Mouse (Mus musculus): ENCODE data around the gene Gcnt4.
A peak's percentile ranks its signal among the peaks of the same experiment; 100 is the strongest.

Gcnt4 gene

GRCm38 (mm10) chr13:96947722-96948121 lies 23.2 kb downstream of the Gcnt4 start:
- no peak for DNase-seq (ENCODE audit: low spot score)

- DNase-seq (ENCODE audit: low spot score), result no peak
These were observed 27.4 kb downstream of the Gcnt4 start for GRCm38 (mm10) chr13:96951880-96952279.

- DNase-seq (ENCODE audit: low spot score), result peak; percentile 16
These were observed 32.0 kb downstream of the Gcnt4 start for GRCm38 (mm10) chr13:96956466-96956865.

- no peak for DNase-seq (ENCODE audit: low spot score)
These were observed 35.5 kb downstream of the Gcnt4 start for GRCm38 (mm10) chr13:96960019-96960418.

- DNase-seq (ENCODE audit: low spot score), result no peak
These were observed 37.1 kb downstream of the Gcnt4 start for GRCm38 (mm10) chr13:96961366-96962157.

GRCm38 (mm10) chr13:96962801-96963200 lies 38.3 kb downstream of the Gcnt4 start:
- DNase-seq (ENCODE audit: low spot score), result no peak

- no peak for DNase-seq (ENCODE audit: low spot score)
These were observed 40.5 kb downstream of the Gcnt4 start for GRCm38 (mm10) chr13:96964981-96965380.

- DNase-seq (ENCODE audit: low spot score), result no peak
These were observed 42.0 kb downstream of the Gcnt4 start for GRCm38 (mm10) chr13:96966210-96967089.

GRCm38 (mm10) chr13:96967091-96967490 lies 42.6 kb downstream of the Gcnt4 start:
- no peak for DNase-seq (ENCODE audit: low spot score)

- no peak for DNase-seq (ENCODE audit: low spot score)
These were observed 43.3 kb downstream of the Gcnt4 start for GRCm38 (mm10) chr13:96967822-96968221.

GRCm38 (mm10) chr13:96971076-96971475 lies 46.6 kb downstream of the Gcnt4 start:
- DNase-seq (ENCODE audit: low spot score), result no peak

GRCm38 (mm10) chr13:96971861-96972282 lies 47.4 kb downstream of the Gcnt4 start:
- no peak for DNase-seq (ENCODE audit: low spot score)

- DNase-seq (ENCODE audit: low spot score), result no peak
These were observed 48.8 kb downstream of the Gcnt4 start for GRCm38 (mm10) chr13:96973318-96973717.

GRCm38 (mm10) chr13:96976986-96977595 lies 52.6 kb downstream of the Gcnt4 start:
- DNase-seq (ENCODE audit: low spot score), result no peak

- no peak for DNase-seq (ENCODE audit: low spot score)
These were observed 56.1 kb downstream of the Gcnt4 start for GRCm38 (mm10) chr13:96980561-96980960.

GRCm38 (mm10) chr13:96983251-96984126 lies 59.0 kb downstream of the Gcnt4 start:
- no peak for DNase-seq (ENCODE audit: low spot score)

GRCm38 (mm10) chr13:96984688-96985087 lies 60.2 kb downstream of the Gcnt4 start:
- DNase-seq (ENCODE audit: low spot score), result no peak

- DNase-seq (ENCODE audit: low spot score), result no peak
These were observed 61.2 kb downstream of the Gcnt4 start for GRCm38 (mm10) chr13:96985599-96986275.

GRCm38 (mm10) chr13:96989129-96989528 lies 64.6 kb downstream of the Gcnt4 start:
- DNase-seq (ENCODE audit: low spot score), result no peak

- no peak for DNase-seq (ENCODE audit: low spot score)
These were observed 65.6 kb downstream of the Gcnt4 start for GRCm38 (mm10) chr13:96990045-96990444.
